Mouse (Mus musculus) B cell, adult 2 months (primary cell): ENCODE results near the gene Erg.

ENCODE experiments used
- DNase-seq, 2 experiments: peaks; one replicate each; pipeline ENCODE4 v3.0.0; 2022

Gene Erg

DNA sequence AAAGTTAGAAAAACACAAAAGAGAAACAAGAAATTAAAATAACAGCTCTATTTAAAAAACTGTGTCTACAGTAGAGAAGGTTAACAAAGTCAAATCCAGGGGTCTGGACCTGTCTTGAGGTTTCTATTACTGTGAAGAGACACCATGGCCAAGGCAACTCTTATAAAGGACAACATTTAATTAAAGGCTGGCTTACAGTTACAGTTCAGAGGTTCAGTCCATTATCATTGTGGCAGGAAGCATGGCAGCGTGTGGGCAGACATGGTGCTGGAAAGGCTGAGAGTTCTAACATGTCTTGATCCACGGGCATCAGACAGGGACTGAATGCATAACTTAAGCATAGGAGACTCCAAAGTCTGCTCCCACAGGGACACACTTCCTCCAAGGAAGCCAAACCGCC lies 111.4 kb downstream of the Erg start:
- DNase-seq = no peak

DNA sequence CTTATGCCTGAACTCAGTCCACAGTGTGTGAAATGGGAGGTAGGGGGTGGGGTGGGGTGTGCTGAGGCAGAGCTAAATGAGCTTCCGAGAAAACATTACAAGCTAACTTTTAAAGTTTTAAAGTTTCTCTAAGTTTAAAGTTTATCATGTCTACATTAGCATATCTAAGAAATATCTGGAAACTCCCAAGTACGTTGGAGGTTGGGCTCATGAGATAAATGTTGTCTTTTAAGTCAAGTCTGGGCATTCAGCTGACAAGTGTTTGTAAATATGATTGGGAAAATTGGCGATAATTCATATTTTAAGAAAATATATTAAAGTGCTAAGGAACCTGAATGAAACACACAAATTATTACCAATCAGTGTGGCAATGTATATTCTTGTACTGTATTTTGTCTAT lies 112.4 kb downstream of the Erg start:
- no peak for DNase-seq

- no peak for DNase-seq
Measured at GRCm38 (mm10) chr16:95472771-95473170, 113.6 kb downstream of the Erg start.

GRCm38 (mm10) chr16:95469262-95470139 lies 116.9 kb downstream of the Erg start:
- no peak for DNase-seq

- no peak for DNase-seq
Measured at GRCm38 (mm10) chr16:95467893-95468292, 118.5 kb downstream of the Erg start.

GRCm38 (mm10) chr16:95466548-95466947 lies 119.8 kb downstream of the Erg start:
- DNase-seq = no peak

GRCm38 (mm10) chr16:95464609-95465008 lies 121.8 kb downstream of the Erg start:
- no peak for DNase-seq

- no peak for DNase-seq
Measured at GRCm38 (mm10) chr16:95463796-95464195, 122.6 kb downstream of the Erg start.

- DNase-seq = no peak
Measured at GRCm38 (mm10) chr16:95461941-95462340, 124.5 kb downstream of the Erg start.

- DNase-seq = no peak
Measured at GRCm38 (mm10) chr16:95460336-95460735, 126.1 kb downstream of the Erg start.

- no peak for DNase-seq
Measured at GRCm38 (mm10) chr16:95459325-95459691, 127.1 kb downstream of the Erg start.

GRCm38 (mm10) chr16:95458590-95459324 lies 127.6 kb downstream of the Erg start:
- peak; percentile 37 to 47 for DNase-seq

DNA sequence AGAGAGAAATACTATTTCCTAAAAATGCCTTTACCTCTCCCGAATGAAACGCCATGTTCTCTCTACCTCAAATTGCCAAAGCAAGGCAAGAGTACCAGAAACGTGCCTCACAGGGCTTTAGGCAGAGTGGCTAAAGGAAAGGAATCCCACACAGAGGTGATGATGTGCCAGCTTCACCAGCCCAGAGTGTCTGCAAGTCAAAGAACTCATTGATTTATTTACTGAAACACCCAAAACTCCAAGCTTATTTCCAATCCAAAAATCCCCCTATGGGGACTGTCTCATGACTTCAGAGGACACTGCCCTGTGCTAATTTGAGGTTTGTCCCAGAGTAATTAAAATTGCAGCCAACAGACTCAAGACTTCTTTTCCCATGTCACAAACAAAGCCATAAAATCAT lies 129.4 kb downstream of the Erg start:
- no peak for DNase-seq

DNA sequence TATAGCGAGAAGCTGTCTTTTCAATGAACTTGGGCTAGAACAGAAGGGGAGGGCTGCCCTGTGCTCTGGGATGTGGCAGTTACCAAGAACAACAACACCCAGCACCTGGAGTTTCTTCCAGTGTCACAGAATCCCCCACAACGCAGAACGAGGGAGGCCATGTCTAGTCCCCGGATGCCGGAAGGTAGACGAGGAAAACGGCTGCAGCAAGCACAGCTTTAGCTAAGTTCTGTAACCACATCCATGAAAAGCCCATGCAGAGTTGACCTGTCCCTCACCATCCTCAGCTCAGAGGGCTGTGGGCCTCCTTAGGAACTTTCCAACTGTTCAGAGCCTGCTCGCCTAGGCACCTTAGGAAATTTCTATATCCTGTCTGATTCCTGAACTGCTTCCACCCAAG lies 130.5 kb downstream of the Erg start:
- DNase-seq = no peak

DNA sequence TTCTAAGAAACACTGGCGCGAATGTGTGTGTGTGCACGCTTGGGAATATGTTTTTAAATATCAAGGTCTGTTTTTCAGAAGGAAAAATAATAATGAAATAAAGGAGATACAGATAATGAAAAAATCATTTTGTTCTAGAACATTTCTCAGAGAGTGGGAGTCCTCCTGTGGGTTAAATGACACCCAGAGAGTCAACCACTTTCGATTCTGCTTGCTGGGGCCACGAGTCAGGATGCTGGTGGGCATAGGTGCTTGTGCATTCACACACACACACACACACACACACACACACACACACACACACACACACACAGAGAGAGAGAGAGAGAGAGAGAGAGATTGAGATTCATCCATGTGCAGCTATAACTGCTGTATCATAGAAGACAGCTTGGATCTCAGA lies 130.9 kb downstream of the Erg start:
- DNase-seq = no peak

DNA sequence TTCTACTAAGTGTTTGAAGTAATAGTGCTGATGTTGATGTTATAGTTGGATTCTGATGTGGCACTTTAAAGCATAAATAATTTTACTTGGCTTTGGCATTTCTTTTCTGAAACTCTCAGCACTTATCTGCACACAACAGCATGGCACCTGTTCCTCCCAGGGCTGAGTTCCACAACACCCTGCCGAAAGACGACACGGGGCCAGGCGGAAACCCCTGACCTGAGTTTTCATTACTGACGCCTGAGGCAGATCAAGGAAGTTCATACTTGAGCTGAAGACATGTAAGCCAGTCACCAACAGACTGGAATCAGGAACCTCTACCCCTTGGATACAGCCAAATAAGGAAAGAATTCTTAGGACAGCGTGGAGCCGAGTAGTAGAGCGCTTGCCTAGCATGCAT lies 134.0 kb downstream of the Erg start:
- no peak for DNase-seq

- no peak for DNase-seq
Measured at GRCm38 (mm10) chr16:95449361-95449725, 137.1 kb downstream of the Erg start.

- DNase-seq = no peak
Measured at GRCm38 (mm10) chr16:95448643-95449360, 137.6 kb downstream of the Erg start.

GRCm38 (mm10) chr16:95447896-95448295 lies 138.5 kb downstream of the Erg start:
- no peak for DNase-seq

GRCm38 (mm10) chr16:95446368-95446767 lies 140.0 kb downstream of the Erg start:
- DNase-seq = no peak

- DNase-seq = no peak
Measured at GRCm38 (mm10) chr16:95442023-95442422, 144.4 kb downstream of the Erg start.

DNA sequence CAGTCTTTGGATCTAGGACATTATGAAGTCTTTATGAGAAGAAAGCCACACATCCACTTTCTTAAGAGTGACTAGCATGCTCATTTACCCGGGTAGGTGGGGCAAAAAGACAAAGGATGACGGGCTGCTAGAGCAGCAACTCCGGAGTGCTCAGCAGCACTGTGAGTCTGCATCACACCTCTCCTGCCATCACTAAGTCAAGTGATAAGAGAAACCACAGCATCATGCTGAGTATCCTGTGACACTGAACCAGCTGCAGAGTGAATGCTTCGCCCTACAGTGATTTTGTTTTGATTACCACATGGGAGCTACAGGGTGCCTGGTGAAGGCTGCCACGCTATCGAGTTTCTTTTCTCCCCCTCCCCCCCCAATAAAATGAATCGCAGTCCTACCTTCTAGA lies 145.2 kb downstream of the Erg start:
- peak; percentile 48 to 55 for DNase-seq

DNA sequence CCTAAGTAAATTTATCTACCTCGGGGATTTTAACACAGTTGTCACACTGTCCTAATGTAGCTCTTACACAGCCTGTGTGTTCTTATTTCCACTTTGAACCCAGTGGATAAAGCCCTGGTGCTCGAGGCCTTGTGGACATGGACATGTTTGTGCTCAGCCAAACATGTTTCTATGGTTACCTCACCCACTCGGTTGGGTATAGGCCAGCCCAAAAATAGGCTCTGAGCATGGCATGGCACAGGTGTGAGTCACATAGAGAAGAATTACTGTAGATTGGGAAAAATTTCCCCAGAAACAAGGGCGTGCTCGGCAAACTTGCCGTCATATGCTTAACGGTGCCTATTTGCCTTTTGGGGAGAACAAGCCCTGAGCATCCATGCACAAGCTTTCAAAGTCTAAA lies 146.1 kb downstream of the Erg start:
- no peak for DNase-seq

DNA sequence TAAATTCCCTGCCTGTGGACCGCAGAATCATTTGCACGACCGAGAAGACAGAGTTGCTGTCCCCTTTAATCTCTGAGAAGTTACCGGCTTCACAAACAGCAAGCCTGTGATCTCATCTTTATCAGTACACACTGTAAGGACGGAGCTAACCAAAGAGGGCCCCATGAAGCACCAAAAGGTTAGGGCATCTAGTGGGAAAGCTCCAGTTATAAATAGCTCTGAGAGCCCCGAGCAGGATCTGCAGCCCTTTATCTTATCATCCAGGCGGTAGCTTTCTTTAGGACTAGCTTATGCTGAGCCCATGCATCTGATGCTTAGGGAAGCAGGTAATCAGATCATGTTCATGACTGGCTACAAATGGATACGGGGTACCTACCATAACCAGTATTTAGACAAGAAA lies 146.6 kb downstream of the Erg start:
- no peak for DNase-seq
